Mouse (Mus musculus) limb, embryonic 14.5 days (tissue): ENCODE data around the gene Fam198b. TPM values are rescaled to one million over a fixed set of nuclear protein-coding genes. Genes with fewer than 3 reads are reported as not detected.
A peak's percentile ranks its signal among the peaks of the same experiment; 100 is the strongest.

Experiments
- ATAC-seq: fragments of 200-750 bp; cut with Nextera tagmentation; 2 replicates; pipeline ENCODE4 v1.8.0; 2017; ENCODE audit warnings: low read depth, moderate number of reproducible peaks, moderate TSS enrichment; ENCODE audit not compliant: low FRiP score
- DNase-seq: peaks from one replicate; pipeline ENCODE4 v3.0.0-alpha.2; 2015; ENCODE audit warnings: low spot score
- H3K27ac ChIP-seq: fragments of 300-500 bp; sonication (generic); replicated peaks from 2 replicates; pipeline ENCODE4 v1.5.1; 2014; ENCODE audit warnings: low read depth, mild to moderate bottlenecking, low read length, moderate library complexity, mixed read lengths
- H3K27me3 ChIP-seq: fragments of 300-500 bp; sonication (generic); 2 replicates; pipeline ENCODE4 v1.6.1; 2014; ENCODE audit warnings: low read length, mixed read lengths; ENCODE audit not compliant: control insufficient read depth, insufficient read depth
- H3K36me3 ChIP-seq: fragments of 300-500 bp; sonication (generic); 2 replicates; pipeline ENCODE4 v1.6.1; 2014; ENCODE audit warnings: mild to moderate bottlenecking, low read length, moderate library complexity, mixed read lengths; ENCODE audit not compliant: control insufficient read depth, insufficient read depth
- H3K4me1 ChIP-seq: fragments of 300-500 bp; sonication (generic); 2 replicates; pipeline ENCODE4 v1.6.1; 2014; ENCODE audit warnings: antibody characterized with exemption, low read length, mixed read lengths; ENCODE audit not compliant: control insufficient read depth, insufficient read depth
- H3K4me2 ChIP-seq: fragments of 300-500 bp; sonication (generic); replicated peaks from 2 replicates; pipeline ENCODE4 v1.6.1; 2014; ENCODE audit warnings: low read depth, mild to moderate bottlenecking, low read length, moderate library complexity; ENCODE audit not compliant: severe bottlenecking
- H3K4me3 ChIP-seq: fragments of 300-500 bp; sonication (generic); replicated peaks from 2 replicates; pipeline ENCODE4 v1.5.1; 2014; ENCODE audit warnings: low read length
- H3K9ac ChIP-seq: fragments of 300-500 bp; sonication (generic); 2 replicates; pipeline ENCODE4 v1.6.1; 2014; ENCODE audit warnings: mild to moderate bottlenecking, low read depth, low read length, moderate library complexity; ENCODE audit not compliant: severe bottlenecking
- H3K9me3 ChIP-seq: fragments of 300-500 bp; sonication (generic); 2 replicates; pipeline ENCODE4 v1.6.1; 2016; ENCODE audit warnings: low read length; ENCODE audit not compliant: control insufficient read depth
- POLR2A ChIP-seq: fragments of 200-500 bp; IDR thresholded peaks from 2 replicates; pipeline ENCODE4 v1.8.0; 2012; ENCODE audit warnings: inconsistent platforms, mild to moderate bottlenecking, moderate library complexity, borderline replicate concordance; ENCODE audit not compliant: insufficient read depth, insufficient read length; ENCODE audit errors: extremely low read depth
- WGBS: fragments of 180-500 bp; shearing (Covaris S2); extraction: QIAGEN DNeasy Blood & Tissue Kit; methylation state at CpG from one replicate; pipeline ENCODE4 v1.1.7; 2014; 5-methylcytosine and 5-hydroxymethylcytosine counted together
- polyA plus RNA-seq, 2 experiments: library from polyadenylated mRNA; depleted of rRNA in 1 of 2; stranded (reverse) in 1 of 2; unstranded in 1 of 2; fragments of >200 nt; fragmentation: Nextera tagmentation in 1 of 2; extraction: Ambion mirVana in 1 of 2; gene quantifications; 2 replicates each; pipeline versions ENCODE4 v1.2.1 to v1.2.3; 2012 to 2014

Fam198b gene
- polyA plus RNA-seq, 2 experiments, result 8.1 to 9.5 TPM

DNA sequence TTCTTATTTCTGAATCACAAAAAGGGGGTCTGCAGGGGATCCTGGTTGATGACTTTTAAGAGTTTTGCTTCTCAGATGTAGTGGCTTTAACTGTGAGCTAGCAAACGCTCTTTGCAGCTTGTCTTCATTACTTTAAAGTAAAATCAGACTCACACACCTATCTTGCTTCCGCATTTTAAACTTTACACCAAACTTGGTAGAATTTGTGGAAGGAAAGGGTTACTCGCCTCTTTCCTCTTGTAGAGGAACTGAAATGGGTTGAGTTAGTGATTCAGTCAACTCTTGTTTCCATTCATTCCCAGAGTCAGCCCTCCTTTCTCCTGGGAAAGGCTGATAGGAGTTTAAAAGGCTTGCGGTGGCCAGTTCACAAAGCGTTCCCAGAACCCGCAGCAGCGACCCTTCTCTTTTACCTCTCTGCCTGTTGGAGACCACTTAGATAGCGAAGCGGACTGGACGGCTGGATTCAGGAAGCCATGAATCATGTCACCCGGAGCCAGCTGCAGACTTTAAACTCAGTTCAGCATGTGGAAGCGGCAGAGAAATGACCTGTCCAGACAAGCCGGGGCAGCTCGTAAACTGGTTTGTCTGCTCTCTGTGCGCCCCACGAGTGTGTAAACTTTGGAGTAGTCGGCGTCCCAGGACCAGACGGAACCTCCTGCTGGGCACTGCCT is 1.5 kb downstream of the Fam198b start:
- Histone ChIP-seq H3K9ac (peak overlapping the region; percentile 45), H3K27ac (0 out of 2 replicates have a peak overlapping the region, but pooled peaks have one; percentile 26), H3K4me2 (peak overlapping the region; percentile 59), H3K27me3 (no peaks in the 10 kb centered on the region), H3K36me3 (no peaks in the 10 kb centered on the region), H3K9me3 (no peaks in the 10 kb centered on the region), H3K4me1 (peaks cover 22% of the 10 kb centered on the region), H3K4me3 (peak overlapping the region; percentile 36)
- DNase-seq, result peak; percentile 43
- TF ChIP-seq POLR2A, result no peak
- 0 out of 2 replicates have a peak, but pooled peaks have one; percentile 18 for ATAC-seq
- 3% methylated on average over 19 of the region's 19 CpGs for WGBS

DNA sequence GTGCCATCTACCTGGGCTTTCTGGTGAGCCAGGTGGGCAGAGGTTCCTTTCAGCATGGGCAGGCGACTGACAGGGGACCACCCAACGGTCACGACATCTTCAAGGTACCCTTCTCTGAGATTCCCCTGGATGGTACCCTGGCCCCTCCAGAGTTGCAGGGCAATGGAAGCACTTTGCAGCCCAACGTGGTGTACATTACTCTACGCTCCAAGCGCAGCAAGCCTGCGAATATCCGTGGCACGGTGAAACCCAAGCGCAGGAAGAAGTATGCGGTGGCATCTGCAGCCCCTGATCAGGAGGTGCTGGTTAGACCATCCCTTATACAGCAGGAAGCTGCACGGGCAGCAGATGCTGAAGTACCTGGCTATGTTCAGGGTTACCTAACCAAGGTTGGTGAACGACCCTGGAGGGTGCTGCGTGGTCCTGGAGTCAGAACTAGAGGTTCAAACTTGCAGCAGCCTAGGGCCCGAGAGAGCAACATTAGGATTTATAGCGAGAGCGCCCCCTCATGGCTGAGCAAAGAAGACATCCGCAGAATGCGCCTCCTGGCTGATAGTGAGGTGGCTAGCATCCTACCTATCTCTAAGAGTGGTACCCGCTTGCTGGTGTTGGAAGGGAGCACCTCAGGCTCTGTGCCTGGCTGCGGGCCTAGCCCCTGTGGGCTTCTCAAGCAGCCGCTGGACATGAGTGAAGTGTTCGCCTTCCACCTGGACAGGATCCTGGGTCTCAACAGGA is 2.2 kb downstream of the Fam198b start:
- Histone ChIP-seq H3K4me3 (peak overlapping the region; percentile 36), H3K9ac (peak overlapping the region; percentile 45)
- no peak for TF ChIP-seq POLR2A

DNA sequence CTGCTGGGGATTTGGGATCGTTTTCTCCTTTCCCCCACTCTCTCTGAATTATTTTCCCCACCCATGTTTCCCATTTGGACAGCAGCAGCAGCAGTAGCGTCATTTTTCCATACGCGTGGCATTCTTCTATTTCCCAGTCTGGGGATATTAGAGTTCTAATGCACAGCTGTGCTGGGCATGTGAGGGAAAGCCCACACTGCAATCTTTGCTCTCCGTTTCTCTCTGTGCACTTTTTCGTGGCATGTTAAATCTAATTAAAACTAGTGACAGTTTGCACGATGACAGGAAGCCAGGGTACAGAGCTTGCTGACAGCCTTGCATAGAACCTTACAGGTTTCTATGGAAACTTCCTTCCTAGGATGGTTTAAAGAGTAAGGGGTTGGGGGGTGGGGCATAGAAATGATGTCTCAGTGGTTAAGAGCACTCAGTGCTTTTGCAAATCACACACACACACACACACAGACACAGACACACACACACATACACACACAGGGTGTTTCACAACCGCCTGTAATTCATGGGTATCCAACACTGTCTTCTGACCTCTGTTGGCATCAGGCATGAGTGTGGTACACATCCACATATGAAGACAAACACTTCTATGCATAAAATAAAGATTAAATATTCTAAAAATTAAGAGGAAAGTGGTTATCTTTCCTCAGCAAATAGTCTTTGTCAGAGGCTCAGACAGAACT is 3.0 kb downstream of the Fam198b start:
- ATAC-seq, result peak; percentile 50; the same call in 1 of the 2 replicates
- Histone ChIP-seq H3K4me3 (peak overlapping the region; percentile 36; the same call in 1 of the 2 replicates), H3K27ac (no peak overlapping the region)

More for the DNA sequence above, 2.2 kb downstream of the Fam198b start:
- Histone ChIP-seq H3K9me3 (no peaks in the 10 kb centered on the region), H3K27ac (0 out of 2 replicates have a peak overlapping the region, but pooled peaks have one; percentile 26), H3K36me3 (no peaks in the 10 kb centered on the region), H3K4me2 (peak overlapping the region; percentile 59), H3K27me3 (no peaks in the 10 kb centered on the region), H3K4me1 (peaks cover 22% of the 10 kb centered on the region)
- 55% methylated on average over 23 of the region's 23 CpGs for WGBS
- peak; percentile 12 for DNase-seq
- ATAC-seq, result peak; percentile 29; the same call in 1 of the 2 replicates

DNA sequence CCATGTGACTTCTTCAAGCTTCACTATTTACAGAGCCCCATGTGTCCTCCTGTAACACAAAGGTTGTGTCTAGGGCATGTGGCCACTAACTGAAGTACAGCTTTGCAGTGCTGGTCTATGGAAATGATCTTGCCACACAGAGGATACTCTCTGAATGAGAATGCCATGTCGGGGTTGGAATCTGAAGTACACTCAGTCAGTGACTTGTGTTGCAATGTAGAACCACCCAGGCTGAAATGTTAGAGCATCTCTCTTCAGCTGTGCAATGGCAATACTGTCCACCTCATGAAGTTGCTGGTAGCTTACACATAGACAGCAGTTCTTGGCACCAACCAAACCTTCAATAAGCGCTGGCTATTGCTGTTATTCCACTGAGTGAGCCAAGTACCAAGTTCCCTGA is 3.6 kb downstream of the Fam198b start:
- Histone ChIP-seq H3K27ac (no peak overlapping the region), H3K9me3 (no peaks in the 10 kb centered on the region), H3K27me3 (no peaks in the 10 kb centered on the region), H3K4me3 (no peak overlapping the region), H3K36me3 (no peaks in the 10 kb centered on the region), H3K4me2 (peak overlapping the region; percentile 15; the same call in 1 of the 2 replicates), H3K9ac (no peak overlapping the region), H3K4me1 (peaks cover 22% of the 10 kb centered on the region)
- ATAC-seq (no peak; the same call in 1 of the 2 replicates), DNase-seq (no peak)
- no peak for TF ChIP-seq POLR2A
- 86% methylated on average over 2 of the region's 2 CpGs for WGBS

More for the DNA sequence above, 3.0 kb downstream of the Fam198b start:
- no peak for TF ChIP-seq POLR2A
- Histone ChIP-seq H3K9me3 (no peaks in the 10 kb centered on the region), H3K36me3 (no peaks in the 10 kb centered on the region), H3K9ac (no peak overlapping the region), H3K4me2 (peak overlapping the region; percentile 59), H3K4me1 (peaks cover 22% of the 10 kb centered on the region), H3K27me3 (no peaks in the 10 kb centered on the region)
- peak; percentile 76 for DNase-seq
- 20% methylated on average over 8 of the region's 8 CpGs for WGBS
